Mouse (Mus musculus): Measurements from ENCODE around the gene Hist1h4d.
"Not testable (repeated sequence)": the region's sequence is repeated elsewhere in the genome, so short reads cannot be mapped to it uniquely, and the experiment has no call there.

Gene Hist1h4d

GRCm38 (mm10) chr13:23573034-23573897 lies 8.1 kb upstream of the Hist1h4d start:
- not testable (repeated sequence) for ATAC-seq (ENCODE audit: low TSS enrichment)

GRCm38 (mm10) chr13:23573898-23574524 lies 7.4 kb upstream of the Hist1h4d start, which contains the start of the genes Hist1h2bf and Hist1h2ad:
Gene Hist1h2bf (minus strand): TSS chr13:23574196.
Gene Hist1h2ad (plus strand): TSS chr13:23574381.
- peak; percentile 93 for ATAC-seq (ENCODE audit: low TSS enrichment)

- not testable (repeated sequence) for ATAC-seq (ENCODE audit: low TSS enrichment)
Measured at GRCm38 (mm10) chr13:23574546-23575170, 6.7 kb upstream of the Hist1h4d start.

- ATAC-seq (ENCODE audit: low TSS enrichment) = peak; percentile 71
Measured at GRCm38 (mm10) chr13:23575271-23575851, 6.0 kb upstream of the Hist1h4d start, which contains the start of gene Hist1h3d. Gene Hist1h3d (plus strand): TSS chr13:23575763.

- ATAC-seq (ENCODE audit: low TSS enrichment) = not testable (repeated sequence)
Measured at GRCm38 (mm10) chr13:23575864-23576313, 5.5 kb upstream of the Hist1h4d start.

- no peak for ATAC-seq (ENCODE audit: low TSS enrichment)
Measured at GRCm38 (mm10) chr13:23576351-23576881, 5.0 kb upstream of the Hist1h4d start.

- ATAC-seq (ENCODE audit: low TSS enrichment) = no peak
Measured at GRCm38 (mm10) chr13:23576906-23577639, 4.3 kb upstream of the Hist1h4d start.

GRCm38 (mm10) chr13:23577835-23578234 lies 3.6 kb upstream of the Hist1h4d start:
- ATAC-seq (ENCODE audit: low TSS enrichment) = no peak

GRCm38 (mm10) chr13:23582219-23583056 lies 1.0 kb downstream of the Hist1h4d start:
- ATAC-seq (ENCODE audit: low TSS enrichment) = no peak

GRCm38 (mm10) chr13:23583387-23584068 lies 2.1 kb downstream of the Hist1h4d start:
- no peak for ATAC-seq (ENCODE audit: low TSS enrichment)

- no peak for ATAC-seq (ENCODE audit: low TSS enrichment)
Measured at GRCm38 (mm10) chr13:23584331-23584730, 2.9 kb downstream of the Hist1h4d start.

- ATAC-seq (ENCODE audit: low TSS enrichment) = peak; percentile 62
Measured at GRCm38 (mm10) chr13:23585029-23585441, 3.6 kb downstream of the Hist1h4d start.

GRCm38 (mm10) chr13:23585442-23586098 lies 4.2 kb downstream of the Hist1h4d start:
- peak; percentile 91 for ATAC-seq (ENCODE audit: low TSS enrichment)

GRCm38 (mm10) chr13:23586099-23586939 lies 4.9 kb downstream of the Hist1h4d start:
- no peak for ATAC-seq (ENCODE audit: low TSS enrichment)

GRCm38 (mm10) chr13:23586940-23587225 lies 5.5 kb downstream of the Hist1h4d start:
- no peak for ATAC-seq (ENCODE audit: low TSS enrichment)

- no peak for ATAC-seq (ENCODE audit: low TSS enrichment)
Measured at GRCm38 (mm10) chr13:23591206-23591605, 9.8 kb downstream of the Hist1h4d start.

GRCm38 (mm10) chr13:23591886-23592285 lies 10.5 kb downstream of the Hist1h4d start:
- not testable (repeated sequence) for ATAC-seq (ENCODE audit: low TSS enrichment)

GRCm38 (mm10) chr13:23592614-23593013 lies 11.2 kb downstream of the Hist1h4d start:
- no peak for ATAC-seq (ENCODE audit: low TSS enrichment)

Data from frontal cortex, adult (tissue).